Mouse (Mus musculus) forebrain, embryonic 12.5 days (tissue): ENCODE results near the gene Coq10a. TPM values are rescaled to one million over a fixed set of nuclear protein-coding genes. Genes with fewer than 3 reads are reported as not detected.
A peak's percentile ranks its signal among the peaks of the same experiment; 100 is the strongest.

Experiments used
- ATAC-seq: fragments of 200-750 bp; cut with Nextera tagmentation; 2 replicates; pipeline ENCODE4 v1.8.0; 2017; ENCODE audit warnings: moderate TSS enrichment; ENCODE audit not compliant: low FRiP score
- H3K27ac ChIP-seq: fragments of 300-500 bp; sonication (generic); 2 replicates; pipeline ENCODE4 v1.5.1; 2016; ENCODE audit warnings: mild to moderate bottlenecking
- H3K27me3 ChIP-seq: fragments of 300-500 bp; sonication (generic); 2 replicates; pipeline ENCODE4 v1.6.1; 2016; ENCODE audit warnings: mild to moderate bottlenecking
- H3K36me3 ChIP-seq: fragments of 300-500 bp; sonication (generic); replicated peaks from 2 replicates; pipeline ENCODE4 v1.6.1; 2016; ENCODE audit warnings: mild to moderate bottlenecking
- H3K4me1 ChIP-seq: fragments of 300-500 bp; sonication (generic); 2 replicates; pipeline ENCODE4 v1.6.1; 2016
- H3K4me2 ChIP-seq: fragments of 300-500 bp; sonication (generic); 2 replicates; pipeline ENCODE4 v1.6.1; 2016; ENCODE audit warnings: mild to moderate bottlenecking, moderate library complexity
- H3K4me3 ChIP-seq: fragments of 300-500 bp; sonication (generic); replicated peaks from 2 replicates; pipeline ENCODE4 v1.5.1; 2016; ENCODE audit warnings: mild to moderate bottlenecking
- H3K9ac ChIP-seq: fragments of 300-500 bp; sonication (generic); 2 replicates; pipeline ENCODE4 v1.6.1; 2016; ENCODE audit warnings: mild to moderate bottlenecking
- H3K9me3 ChIP-seq: fragments of 300-500 bp; sonication (generic); 2 replicates; pipeline ENCODE4 v1.6.1; 2016
- WGBS: fragments of 180-500 bp; shearing (Covaris S2); methylation state at CpG from one replicate; pipeline ENCODE4 v1.1.7; 2016; 5-methylcytosine and 5-hydroxymethylcytosine counted together
- polyA plus RNA-seq: library from polyadenylated mRNA; unstranded; fragments of >200 nt; fragmentation: Nextera tagmentation; extraction: Ambion mirVana; gene quantifications from 2 replicates; pipeline ENCODE4 v1.2.1, GENCODE M21; 2016

The Coq10a gene
- polyA plus RNA-seq, 1 experiment from 2014 or later = 25.5 TPM

- Histone ChIP-seq H3K4me2 (peak overlapping the region; percentile 71), H3K4me1 (peaks cover 18% of the 10 kb centered on the region), H3K27me3 (0 out of 2 replicates have a peak, but pooled peaks cover 3% of the 10 kb centered on the region), H3K4me3 (peak overlapping the region; percentile 65), H3K36me3 (peaks cover 22% of the 10 kb centered on the region), H3K9me3 (no peaks in the 10 kb centered on the region), H3K9ac (peak overlapping the region; percentile 69), H3K27ac (peak overlapping the region; percentile 96)
- no peak for ATAC-seq
- 15% methylated on average over 19 of the region's 19 CpGs for WGBS
Observed at GRCm38 (mm10) chr10:128367899-128368401, 847 bp downstream of the Coq10a start.

GRCm38 (mm10) chr10:128362568-128362967, 6.2 kb downstream of the Coq10a start:
- ATAC-seq = 0 out of 2 replicates have a peak, but pooled peaks have one; percentile 39
- Histone ChIP-seq H3K4me3 (no peak overlapping the region), H3K27me3 (no peaks in the 10 kb centered on the region), H3K9me3 (no peaks in the 10 kb centered on the region), H3K4me1 (peaks cover 5% of the 10 kb centered on the region), H3K9ac (no peak overlapping the region), H3K36me3 (peaks cover 75% of the 10 kb centered on the region), H3K27ac (no peak overlapping the region), H3K4me2 (no peak overlapping the region)
- 47% methylated on average over 3 of the region's 3 CpGs for WGBS

- Histone ChIP-seq H3K27ac (no peak overlapping the region), H3K36me3 (peaks cover 79% of the 10 kb centered on the region), H3K4me1 (no peaks in the 10 kb centered on the region), H3K4me2 (no peak overlapping the region), H3K9me3 (no peaks in the 10 kb centered on the region), H3K27me3 (no peaks in the 10 kb centered on the region), H3K4me3 (no peak overlapping the region), H3K9ac (no peak overlapping the region)
- WGBS = 88% methylated on average over 6 of the region's 6 CpGs
- ATAC-seq = no peak
Observed at GRCm38 (mm10) chr10:128361836-128362235, 7.0 kb downstream of the Coq10a start.

GRCm38 (mm10) chr10:128359226-128359625, 9.6 kb downstream of the Coq10a start:
- H3K27ac ChIP-seq = no peak overlapping the region
- H3K27me3 ChIP-seq = no peaks in the 10 kb centered on the region
- H3K4me3 ChIP-seq = no peak overlapping the region
- H3K36me3 ChIP-seq = peaks cover 81% of the 10 kb centered on the region
- no peak overlapping the region for H3K9ac ChIP-seq
- 93% methylated on average over 6 of the region's 6 CpGs for WGBS
- H3K9me3 ChIP-seq = no peaks in the 10 kb centered on the region; the same call in 1 of the 2 replicates
- H3K4me1 ChIP-seq = no peaks in the 10 kb centered on the region
- no peak for ATAC-seq
- H3K4me2 ChIP-seq = no peak overlapping the region

GRCm38 (mm10) chr10:128358796-128359195, 10.0 kb downstream of the Coq10a start:
- H3K9me3 ChIP-seq = no peaks in the 10 kb centered on the region; the same call in 1 of the 2 replicates
- H3K27me3 ChIP-seq = no peaks in the 10 kb centered on the region
- H3K4me1 ChIP-seq = no peaks in the 10 kb centered on the region
- H3K36me3 ChIP-seq = peaks cover 84% of the 10 kb centered on the region
- no peak overlapping the region for H3K4me2 ChIP-seq
- H3K9ac ChIP-seq = no peak overlapping the region
- WGBS = 54% methylated on average over 2 of the region's 2 CpGs
- ATAC-seq = 0 out of 2 replicates have a peak, but pooled peaks have one; percentile 15
- no peak overlapping the region for H3K27ac ChIP-seq
- no peak overlapping the region for H3K4me3 ChIP-seq

- Histone ChIP-seq H3K36me3 (peaks cover 35% of the 10 kb centered on the region), H3K4me2 (no peak overlapping the region), H3K27me3 (no peaks in the 10 kb centered on the region), H3K9me3 (no peaks in the 10 kb centered on the region), H3K9ac (no peak overlapping the region), H3K27ac (no peak overlapping the region), H3K4me1 (peaks cover 7% of the 10 kb centered on the region), H3K4me3 (no peak overlapping the region)
- ATAC-seq = no peak
- 95% methylated on average over 8 of the region's 8 CpGs for WGBS
Observed at GRCm38 (mm10) chr10:128347541-128347940, 21.3 kb downstream of the Coq10a start.

GRCm38 (mm10) chr10:128344568-128345275, 24.1 kb downstream of the Coq10a start:
- ATAC-seq = no peak
- Histone ChIP-seq H3K27ac (peak overlapping the region; percentile 50; the same call in 1 of the 2 replicates), H3K36me3 (0 out of 2 replicates have a peak, but pooled peaks cover 12% of the 10 kb centered on the region)

GRCm38 (mm10) chr10:128343436-128343835, 25.4 kb downstream of the Coq10a start:
- Histone ChIP-seq H3K4me3 (no peak overlapping the region), H3K4me2 (no peak overlapping the region), H3K36me3 (0 out of 2 replicates have a peak, but pooled peaks cover 12% of the 10 kb centered on the region), H3K27me3 (no peaks in the 10 kb centered on the region), H3K4me1 (peaks cover 24% of the 10 kb centered on the region), H3K9ac (no peak overlapping the region), H3K9me3 (no peaks in the 10 kb centered on the region), H3K27ac (no peak overlapping the region)
- WGBS = 94% methylated on average over 1 of the region's 1 CpGs
- ATAC-seq = no peak

More at GRCm38 (mm10) chr10:128344568-128345275, 24.1 kb downstream of the Coq10a start:
- WGBS = 71% methylated on average over 7 of the region's 7 CpGs
- H3K27me3 ChIP-seq = no peaks in the 10 kb centered on the region
- no peaks in the 10 kb centered on the region for H3K9me3 ChIP-seq
- no peak overlapping the region for H3K4me3 ChIP-seq
- no peak overlapping the region for H3K9ac ChIP-seq
- H3K4me1 ChIP-seq = peaks cover 12% of the 10 kb centered on the region
- H3K4me2 ChIP-seq = no peak overlapping the region

GRCm38 (mm10) chr10:128340257-128340656, 28.5 kb downstream of the Coq10a start:
- Histone ChIP-seq H3K36me3 (0 out of 2 replicates have a peak, but pooled peaks cover 7% of the 10 kb centered on the region), H3K9me3 (no peaks in the 10 kb centered on the region), H3K4me2 (no peak overlapping the region), H3K27ac (no peak overlapping the region), H3K4me1 (peaks cover 36% of the 10 kb centered on the region), H3K9ac (no peak overlapping the region), H3K4me3 (no peak overlapping the region), H3K27me3 (no peaks in the 10 kb centered on the region)
- 80% methylated on average over 2 of the region's 2 CpGs for WGBS
- no peak for ATAC-seq

GRCm38 (mm10) chr10:128338948-128339347, 29.8 kb downstream of the Coq10a start:
- ATAC-seq = no peak
- Histone ChIP-seq H3K4me2 (peak overlapping the region; percentile 86), H3K9me3 (no peaks in the 10 kb centered on the region), H3K4me1 (peaks cover 29% of the 10 kb centered on the region), H3K36me3 (0 out of 2 replicates have a peak, but pooled peaks cover 7% of the 10 kb centered on the region), H3K4me3 (peak overlapping the region; percentile 97), H3K9ac (peak overlapping the region; percentile 99; the same call in 1 of the 2 replicates), H3K27ac (no peak overlapping the region), H3K27me3 (no peaks in the 10 kb centered on the region)
- 82% methylated on average over 2 of the region's 2 CpGs for WGBS

- H3K4me2 ChIP-seq = peak overlapping the region; percentile 86
- no peak for ATAC-seq
- WGBS = 29% methylated on average over 5 of the region's 5 CpGs
- H3K9me3 ChIP-seq = no peaks in the 10 kb centered on the region
- H3K4me1 ChIP-seq = peaks cover 29% of the 10 kb centered on the region
- H3K4me3 ChIP-seq = peak overlapping the region; percentile 97
- H3K27ac ChIP-seq = peak overlapping the region; percentile 94
- H3K9ac ChIP-seq = peak overlapping the region; percentile 99
- 0 out of 2 replicates have a peak, but pooled peaks cover 7% of the 10 kb centered on the region for H3K36me3 ChIP-seq
- no peaks in the 10 kb centered on the region for H3K27me3 ChIP-seq
Observed at GRCm38 (mm10) chr10:128338415-128338814, 30.4 kb downstream of the Coq10a start.

GRCm38 (mm10) chr10:128337306-128338181, 31.3 kb downstream of the Coq10a start, which contains the start of gene Cs:
Gene Cs (plus strand): TSS chr10:128337734.
- H3K36me3 ChIP-seq = 0 out of 2 replicates have a peak, but pooled peaks cover 7% of the 10 kb centered on the region
- peak within 1 kb of the TSS; percentile 97 for H3K4me3 ChIP-seq
- H3K27me3 ChIP-seq = no peaks in the 10 kb centered on the region
- peak within 1 kb of the TSS; percentile 99 for H3K9ac ChIP-seq
- peaks cover 29% of the 10 kb centered on the region for H3K4me1 ChIP-seq
- no peaks in the 10 kb centered on the region for H3K9me3 ChIP-seq
- peak within 1 kb of the TSS; percentile 94 for H3K27ac ChIP-seq
- H3K4me2 ChIP-seq = peak within 1 kb of the TSS; percentile 86
- WGBS = 1% methylated on average over 60 of the region's 61 CpGs
- ATAC-seq = peak; percentile 99
